Mouse (Mus musculus) liver, postnatal 0 days (tissue): ENCODE data around the gene Fbxl2. TPM values are rescaled to one million over a fixed set of nuclear protein-coding genes. Genes with fewer than 3 reads are reported as not detected.
"Not testable (repeated sequence)": the region's sequence is repeated elsewhere in the genome, so short reads cannot be mapped to it uniquely, and the experiment has no call there.

Source experiments
- ATAC-seq: fragments of 200-750 bp; cut with Nextera tagmentation; 2 replicates; pipeline ENCODE4 v1.8.0; 2017; ENCODE audit warnings: mild to moderate bottlenecking, moderate library complexity
- DNase-seq: peaks from one replicate; pipeline ENCODE4 v3.0.0-alpha.2; 2016
- H3K27ac ChIP-seq: fragments of 300-500 bp; sonication (generic); 2 replicates; pipeline ENCODE4 v1.5.1; 2014; ENCODE audit warnings: antibody characterized with exemption, moderate library complexity, mild to moderate bottlenecking, low read depth
- H3K27me3 ChIP-seq: fragments of 300-500 bp; sonication (generic); 2 replicates; pipeline ENCODE4 v1.6.1; 2014; ENCODE audit warnings: low read length, control low read depth, mixed read lengths; ENCODE audit not compliant: insufficient read depth
- H3K36me3 ChIP-seq: fragments of 300-500 bp; sonication (generic); replicated peaks from 2 replicates; pipeline ENCODE4 v1.6.1; 2014; ENCODE audit warnings: mild to moderate bottlenecking, control low read depth, low read length, moderate library complexity, mixed read lengths; ENCODE audit not compliant: insufficient read depth
- H3K4me1 ChIP-seq: fragments of 300-500 bp; sonication (generic); 2 replicates; pipeline ENCODE4 v1.6.1; 2014; ENCODE audit warnings: antibody characterized with exemption, mild to moderate bottlenecking, control low read depth; ENCODE audit not compliant: insufficient read depth
- H3K4me2 ChIP-seq: fragments of 300-500 bp; sonication (generic); 2 replicates; pipeline ENCODE4 v1.6.1; 2014; ENCODE audit warnings: low read depth, mild to moderate bottlenecking, low read length, moderate library complexity, mixed read lengths
- H3K4me3 ChIP-seq: fragments of 300-500 bp; sonication (generic); 2 replicates; pipeline ENCODE4 v1.5.1; 2014; ENCODE audit warnings: low read depth, low read length
- H3K9ac ChIP-seq: fragments of 300-500 bp; sonication (generic); replicated peaks from 2 replicates; pipeline ENCODE4 v1.6.1; 2014; ENCODE audit warnings: mild to moderate bottlenecking, moderate library complexity
- H3K9me3 ChIP-seq: fragments of 300-500 bp; sonication (generic); 2 replicates; pipeline ENCODE4 v1.6.1; 2016; ENCODE audit warnings: mild to moderate bottlenecking, control low read depth, low read length, mixed read lengths
- CTCF ChIP-seq: sonication (generic); IDR thresholded peaks from 2 replicates; pipeline ENCODE4 v1.5.1; 2016; ENCODE audit warnings: antibody characterized with exemption, low read depth
- EP300 ChIP-seq: IDR thresholded peaks from 2 replicates; pipeline ENCODE4 v1.6.1; 2016; ENCODE audit warnings: antibody characterized with exemption, low read depth, mild to moderate bottlenecking
- WGBS: fragments of 180-500 bp; shearing (Covaris S2); extraction: QIAGEN DNeasy Blood & Tissue Kit; methylation state at CpG from one replicate; pipeline ENCODE4 v1.1.7; 2014; ENCODE audit not compliant: insufficient replicate concordance; 5-methylcytosine and 5-hydroxymethylcytosine counted together
- polyA plus RNA-seq: library from polyadenylated mRNA; unstranded; fragments of >200 nt; fragmentation: Nextera tagmentation; extraction: Ambion mirVana; gene quantifications from 2 replicates; pipeline ENCODE4 v1.2.1, GENCODE M21; 2015

The Fbxl2 gene
- polyA plus RNA-seq = 0.25 and 0.32 TPM in 2 replicates

DNA sequence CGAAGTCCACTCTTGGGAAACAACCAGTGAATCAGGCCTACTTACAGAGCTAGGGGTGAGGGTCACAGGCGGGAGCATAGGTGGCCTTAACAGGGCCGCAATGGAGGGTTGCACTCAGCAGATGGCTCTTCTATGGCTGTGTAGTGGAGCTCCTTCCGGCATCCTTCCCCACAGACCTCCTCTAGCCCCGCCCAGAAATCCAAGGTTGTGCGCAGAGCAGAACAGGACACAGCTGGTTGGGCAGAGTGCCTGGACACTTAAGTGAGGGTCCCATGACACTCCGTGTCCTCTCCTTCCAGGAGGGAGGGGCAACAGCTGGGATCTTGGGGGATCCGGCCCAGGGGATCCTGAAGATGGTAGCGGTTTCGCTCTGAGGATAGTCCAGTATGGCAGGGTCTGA, at the start of gene Fbxl2:
Gene Fbxl2, minus strand, starts transcription at position 164 of the 400 bp plus-strand sequence.
- TF ChIP-seq EP300 (no peak), CTCF (no peak)
- Histone ChIP-seq H3K4me1 (no peaks in the 10 kb centered on the region), H3K9ac (no peak within 1 kb of the TSS), H3K36me3 (no peaks in the 10 kb centered on the region), H3K9me3 (no peaks in the 10 kb centered on the region), H3K27ac (no peak within 1 kb of the TSS), H3K4me3 (no peak within 1 kb of the TSS), H3K27me3 (no peaks in the 10 kb centered on the region), H3K4me2 (no peak within 1 kb of the TSS)
- DNase-seq = no peak
- no peak for ATAC-seq
- 78% methylated on average over 10 of the region's 10 CpGs for WGBS

DNA sequence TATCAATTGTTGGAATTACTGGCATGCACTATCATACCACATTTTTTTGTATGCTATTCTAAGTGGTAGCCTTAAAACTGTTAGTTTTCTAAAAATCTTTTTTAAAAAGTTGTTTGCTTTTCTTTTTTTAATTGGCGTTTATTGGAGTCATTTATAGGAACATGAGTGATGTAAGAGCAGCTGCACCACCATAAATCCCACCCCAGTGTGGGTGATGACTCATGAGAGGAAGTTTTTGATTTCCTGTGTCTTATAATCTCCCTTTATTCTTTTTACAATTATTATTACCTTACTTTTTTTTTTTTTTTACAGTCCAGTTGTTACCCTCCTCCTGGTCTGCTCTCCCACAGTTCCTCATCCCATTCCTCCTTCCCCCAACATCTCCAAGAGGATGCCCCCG, 48.9 kb upstream of the Fbxl2 start:
- WGBS = 81% methylated on average over 2 of the region's 2 CpGs

DNA sequence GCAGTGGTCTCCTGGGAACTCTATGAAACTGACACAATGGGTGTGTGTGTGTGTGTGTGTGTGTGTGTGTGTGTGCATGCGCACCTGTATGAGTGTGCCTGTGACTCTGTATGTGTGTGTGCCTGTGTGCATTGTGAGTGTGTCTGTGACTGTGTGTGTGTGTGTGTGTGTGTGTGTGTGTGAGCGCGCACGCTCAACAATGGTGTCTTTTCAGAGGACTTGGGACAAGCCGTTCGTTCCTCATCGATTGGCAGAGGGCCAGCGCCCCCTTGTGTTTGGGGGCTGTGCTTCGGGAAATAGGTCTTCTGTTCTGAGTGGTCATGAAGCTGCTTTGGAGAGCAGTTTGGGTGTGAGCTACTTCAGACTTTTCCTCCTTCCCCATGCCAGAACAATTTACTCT, 46.2 kb upstream of the Fbxl2 start:
- H3K4me3 ChIP-seq, H3K9me3 ChIP-seq, H3K27ac ChIP-seq, H3K4me2 ChIP-seq, H3K9ac ChIP-seq, H3K36me3 ChIP-seq, H3K27me3 ChIP-seq, H3K4me1 ChIP-seq, ATAC-seq: not testable (repeated sequence)
- peak; percentile 37 for TF ChIP-seq CTCF
- WGBS = 15% methylated on average over 9 of the region's 9 CpGs
- peak; percentile 43 for DNase-seq

More for the DNA sequence above, 48.9 kb upstream of the Fbxl2 start:
- H3K4me3 ChIP-seq = no peak overlapping the region
- DNase-seq = no peak
- no peaks in the 10 kb centered on the region for H3K9me3 ChIP-seq
- no peak for ATAC-seq
- H3K27ac ChIP-seq = no peak overlapping the region
- no peaks in the 10 kb centered on the region for H3K4me1 ChIP-seq
- TF ChIP-seq EP300 (no peak), CTCF (no peak)
- H3K36me3 ChIP-seq = no peaks in the 10 kb centered on the region
- H3K4me2 ChIP-seq = no peak overlapping the region
- no peak overlapping the region for H3K9ac ChIP-seq
- no peaks in the 10 kb centered on the region for H3K27me3 ChIP-seq

DNA sequence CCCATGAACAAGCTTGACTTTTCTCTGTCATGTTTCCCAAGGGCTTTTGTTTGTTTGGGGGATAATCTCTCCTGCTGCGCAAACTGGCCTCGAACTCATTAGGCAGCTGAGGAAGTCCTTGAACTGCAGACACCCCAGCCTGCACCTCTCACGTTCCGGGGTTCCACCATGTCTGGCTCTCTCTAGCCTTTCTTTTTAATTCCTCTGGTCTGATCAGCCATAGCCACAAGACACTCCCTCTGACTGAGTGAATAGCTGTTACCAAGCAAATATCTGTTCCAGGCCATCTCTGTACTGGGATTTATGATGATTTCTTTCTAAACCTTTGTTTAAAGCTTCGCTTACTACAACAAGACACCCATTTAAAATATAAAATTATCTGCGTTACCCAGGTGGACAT, 42.9 kb upstream of the Fbxl2 start:
- H3K27me3 ChIP-seq, H3K4me1 ChIP-seq, H3K36me3 ChIP-seq, H3K9me3 ChIP-seq, H3K4me3 ChIP-seq, DNase-seq, H3K9ac ChIP-seq, ATAC-seq, H3K4me2 ChIP-seq, H3K27ac ChIP-seq: not testable (repeated sequence)
- 73% methylated on average over 6 of the region's 6 CpGs for WGBS

DNA sequence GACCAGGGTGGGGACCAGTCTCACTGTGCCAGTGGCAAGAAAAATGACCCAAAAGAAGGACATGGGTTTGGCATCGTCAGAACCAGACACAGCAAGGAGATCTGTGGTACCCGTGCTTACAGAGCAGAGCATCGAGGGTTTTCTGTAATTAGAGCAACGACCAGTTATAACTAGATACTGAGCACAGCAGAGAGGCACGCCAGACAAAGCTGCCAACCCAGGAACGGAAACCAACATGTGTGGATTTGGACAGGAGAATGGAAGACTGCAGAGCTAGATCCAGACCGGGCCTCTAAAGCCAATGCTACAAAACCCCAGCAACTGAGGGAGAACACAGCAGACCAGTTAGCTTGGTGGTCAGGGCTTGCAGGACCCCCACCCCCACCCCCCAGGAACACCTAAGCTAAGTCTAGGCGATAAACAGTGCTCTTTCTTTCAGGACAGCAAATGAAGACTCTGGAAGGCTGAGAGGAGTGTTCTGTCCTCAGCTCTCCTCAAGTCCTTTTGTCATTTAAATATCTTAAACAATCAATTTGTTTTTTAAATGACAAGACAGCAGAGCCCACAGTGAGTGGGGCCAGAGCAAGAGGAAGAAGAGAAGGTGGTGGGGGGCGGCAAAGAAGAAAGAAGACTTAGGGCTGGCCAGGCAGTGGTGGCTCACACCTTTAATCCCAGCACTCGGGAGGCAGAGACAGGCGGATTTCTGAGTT, 41.3 kb upstream of the Fbxl2 start:
- Histone ChIP-seq H3K9me3 (no peaks in the 10 kb centered on the region), H3K27me3 (no peaks in the 10 kb centered on the region), H3K4me3 (no peak overlapping the region), H3K4me2 (no peak overlapping the region), H3K36me3 (no peaks in the 10 kb centered on the region), H3K4me1 (no peaks in the 10 kb centered on the region), H3K9ac (no peak overlapping the region), H3K27ac (no peak overlapping the region)
- DNase-seq = no peak
- TF ChIP-seq EP300 (no peak), CTCF (no peak)
- WGBS = 76% methylated on average over 11 of the region's 11 CpGs
- ATAC-seq = no peak

DNA sequence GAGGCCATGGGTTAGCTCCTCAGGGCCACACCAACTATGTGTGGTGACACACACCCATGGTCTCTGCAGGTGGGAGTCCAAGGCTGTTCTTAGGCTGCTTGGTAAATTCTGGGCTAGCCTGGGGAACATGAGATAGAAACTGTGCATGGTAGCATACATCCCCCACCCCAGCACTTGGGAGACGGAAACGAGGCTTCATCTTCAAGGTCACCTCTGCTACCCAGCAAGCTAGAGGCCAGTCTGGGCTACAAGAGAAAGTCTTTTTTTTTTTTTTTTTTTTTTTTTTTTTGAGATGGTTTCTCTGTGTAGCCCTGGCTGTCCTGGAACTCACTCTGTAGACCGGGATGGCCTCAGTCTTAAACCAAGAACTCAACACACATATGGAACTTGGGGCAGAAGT, 40.4 kb upstream of the Fbxl2 start:
- no peaks in the 10 kb centered on the region for H3K4me1 ChIP-seq
- H3K4me3 ChIP-seq = no peak overlapping the region
- no peak overlapping the region for H3K4me2 ChIP-seq
- no peak for ATAC-seq
- H3K27ac ChIP-seq = no peak overlapping the region
- H3K9me3 ChIP-seq = no peaks in the 10 kb centered on the region
- no peak for DNase-seq
- no peaks in the 10 kb centered on the region for H3K27me3 ChIP-seq
- 77% methylated on average over 3 of the region's 3 CpGs for WGBS
- no peak overlapping the region for H3K9ac ChIP-seq
- TF ChIP-seq CTCF = no peak
- no peak for TF ChIP-seq EP300
- no peaks in the 10 kb centered on the region for H3K36me3 ChIP-seq

DNA sequence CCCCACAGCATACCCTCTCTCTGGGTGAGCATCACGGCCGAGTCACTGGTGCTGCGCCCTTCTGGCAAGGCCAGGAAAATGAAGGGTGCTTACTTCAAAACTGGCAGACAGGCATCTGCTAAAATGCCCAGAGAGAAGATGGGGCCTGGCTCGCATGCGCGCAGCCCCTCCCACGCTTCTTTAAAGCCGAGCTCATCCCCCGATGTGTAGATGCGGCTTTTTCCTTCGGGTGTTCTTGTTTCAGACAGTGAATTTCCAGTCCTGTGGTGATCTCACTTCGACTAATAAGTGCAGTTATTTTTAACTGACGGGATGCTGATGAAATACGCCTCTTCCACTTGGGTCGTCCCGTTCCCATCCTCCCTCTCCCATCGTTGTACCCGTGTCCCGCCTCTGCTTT, 27.7 kb upstream of the Fbxl2 start:
- Histone ChIP-seq H3K4me3 (no peak overlapping the region), H3K27me3 (no peaks in the 10 kb centered on the region), H3K4me2 (no peak overlapping the region), H3K9me3 (no peaks in the 10 kb centered on the region), H3K36me3 (no peaks in the 10 kb centered on the region), H3K27ac (no peak overlapping the region), H3K9ac (no peak overlapping the region), H3K4me1 (no peaks in the 10 kb centered on the region)
- TF ChIP-seq EP300 = no peak
- no peak for TF ChIP-seq CTCF
- WGBS = 75% methylated on average over 19 of the region's 19 CpGs
- DNase-seq = no peak
- no peak for ATAC-seq
